Mouse (Mus musculus) embryo, embryonic 9.5 days (tissue): Measurements from ENCODE around the gene Psme2.

Source experiments
- DNase-seq: peaks from one replicate; pipeline ENCODE4 v3.0.0-alpha.2; 2017; ENCODE audit errors: extremely low spot score

The Psme2 gene

DNA sequence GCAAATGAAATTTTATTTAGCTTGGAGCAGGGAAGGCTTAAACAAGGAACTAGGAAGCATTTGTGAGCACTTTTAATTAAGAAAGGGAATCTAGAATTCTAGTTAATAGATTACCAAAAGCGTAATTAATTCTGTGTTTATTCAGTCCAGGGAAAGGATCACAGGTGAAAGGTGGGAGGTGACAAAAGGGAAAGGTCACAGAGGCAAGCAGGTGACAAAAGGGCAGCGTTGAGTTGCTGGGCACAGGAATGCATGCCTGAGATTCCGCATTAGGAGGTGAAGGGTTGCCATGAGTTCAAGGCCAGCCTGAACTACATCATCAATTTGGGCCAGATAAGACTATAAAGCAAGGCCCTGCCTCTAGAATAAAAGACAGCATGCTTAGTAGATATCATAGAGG lies 23.4 kb downstream of the Psme2 start:
- DNase-seq = no peak

DNA sequence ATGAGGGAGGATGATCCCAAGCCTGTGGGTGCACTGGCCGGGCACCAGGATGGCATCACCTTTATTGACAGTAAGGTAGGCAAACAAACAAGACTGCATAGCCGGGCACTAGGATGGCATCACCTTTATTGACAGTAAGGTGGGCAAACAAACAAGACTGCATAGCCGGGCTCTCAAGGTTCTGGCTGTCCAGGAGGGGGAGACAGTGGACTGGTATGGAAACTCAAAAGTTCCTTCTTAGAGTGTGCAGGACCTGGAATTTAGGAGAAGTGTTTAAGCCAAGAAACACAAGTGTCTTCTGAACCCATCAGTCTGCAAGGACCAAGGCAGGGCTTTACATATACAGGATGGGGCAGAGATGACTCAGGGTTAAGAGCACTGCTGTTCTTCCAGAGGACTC lies 25.2 kb downstream of the Psme2 start:
- no peak for DNase-seq

DNA sequence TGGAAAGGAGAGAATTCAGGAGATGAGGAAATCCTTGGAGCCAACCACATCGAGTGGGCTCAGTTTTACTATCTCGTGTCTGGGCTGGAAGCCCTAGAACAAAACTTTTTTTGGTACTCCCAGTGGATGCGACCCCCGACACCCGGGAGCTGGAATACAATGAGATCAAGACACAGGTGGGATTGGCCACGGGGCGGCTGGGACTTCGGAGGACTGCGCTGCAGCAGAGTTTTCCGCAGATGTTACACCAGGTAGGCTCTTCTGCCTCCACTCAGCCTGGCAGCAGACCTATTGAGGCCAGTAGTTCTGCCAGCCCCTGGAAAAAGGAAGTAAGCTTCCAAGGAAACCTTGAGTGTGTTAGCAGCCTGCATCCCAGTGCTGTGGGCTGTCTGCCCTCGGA lies 27.7 kb downstream of the Psme2 start:
- DNase-seq = no peak

DNA sequence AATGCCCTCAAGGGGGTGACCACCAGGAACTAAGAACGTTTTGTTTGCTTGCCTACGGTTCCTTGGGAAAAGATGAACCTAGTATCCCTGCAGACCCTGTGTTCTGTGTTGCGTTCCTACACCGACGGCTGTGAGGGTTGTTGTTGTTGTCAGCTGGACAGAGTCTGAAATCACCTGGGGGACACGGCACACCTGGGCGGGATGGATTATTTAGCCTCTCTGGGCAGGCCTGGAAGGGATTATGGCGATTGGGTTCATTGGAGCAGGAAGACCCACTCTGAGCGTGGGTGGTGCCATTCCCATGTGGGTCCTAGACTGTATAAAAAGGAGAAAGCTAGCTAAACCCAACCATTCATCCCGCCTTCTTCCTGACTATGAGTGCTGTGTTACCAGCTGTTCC lies 29.1 kb downstream of the Psme2 start:
- DNase-seq = no peak

DNA sequence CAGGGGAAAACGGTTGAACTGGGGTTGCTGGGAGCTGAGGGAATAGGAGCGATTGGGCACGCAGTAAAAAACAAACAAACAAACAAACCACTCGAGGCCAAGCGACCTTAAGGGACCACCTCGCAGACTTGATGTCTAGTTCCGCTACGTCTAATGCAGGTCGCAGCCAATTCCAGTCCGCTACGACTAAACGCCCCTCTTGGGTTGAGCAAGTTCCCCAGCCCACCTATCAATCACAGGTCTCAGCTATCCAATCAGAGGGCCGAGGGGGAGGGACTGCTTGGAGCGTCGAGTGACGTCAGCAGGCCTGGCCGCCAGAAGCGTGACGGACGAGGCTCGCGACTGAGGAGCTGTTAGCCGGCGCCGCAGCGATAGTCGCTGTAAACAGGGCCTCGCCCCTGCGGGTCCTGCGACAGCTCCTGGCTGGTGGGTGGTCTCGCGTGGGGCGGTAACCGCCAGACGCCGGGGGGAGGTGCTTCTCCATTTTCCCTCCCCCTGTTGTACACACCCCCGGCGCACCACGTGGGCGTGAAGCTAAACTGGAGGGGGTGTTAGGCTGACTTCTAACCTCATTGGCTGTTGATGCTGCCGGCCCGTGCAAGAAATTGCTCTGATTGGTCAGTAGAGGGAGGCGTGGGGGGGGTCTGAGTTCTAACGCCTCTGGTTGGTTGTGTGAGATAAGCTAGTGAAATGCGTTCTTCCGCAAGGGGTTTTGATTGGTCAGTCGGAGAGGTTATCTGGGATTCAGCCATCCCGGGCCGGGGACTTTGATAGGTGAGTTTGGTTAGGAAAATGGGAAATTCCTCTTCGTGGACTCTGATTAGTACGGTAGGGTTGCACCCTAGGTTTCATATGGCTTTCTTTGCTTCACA lies 30.5 kb downstream of the Psme2 start, which contains the start of gene A730061H03Rik:
TSS of gene A730061H03Rik (minus strand) at position 205 of the 872 bp plus-strand sequence.
- DNase-seq = peak; percentile 99

DNA sequence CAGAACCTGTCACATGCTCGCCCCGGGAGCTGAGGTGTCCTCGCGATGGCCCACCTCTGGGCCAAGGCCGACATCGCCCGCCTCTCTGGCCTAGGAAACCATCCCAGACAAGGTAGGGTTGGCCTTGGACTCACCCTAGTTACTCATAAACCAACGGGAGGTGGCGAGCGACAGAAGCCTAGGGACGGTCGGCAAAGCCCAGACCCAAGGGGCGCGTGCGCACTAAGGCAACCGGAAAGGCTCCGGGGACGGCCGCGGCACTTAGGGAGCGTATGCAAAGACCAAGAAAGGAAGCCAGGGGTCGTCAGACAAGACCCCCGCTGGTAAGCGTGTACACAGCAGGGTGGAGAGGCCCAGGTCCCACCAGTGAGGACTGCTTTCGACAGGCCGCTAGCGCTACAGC lies 31.1 kb downstream of the Psme2 start, which contains the start of gene Dcaf11:
TSS of gene Dcaf11 (plus strand) at position 208 of the 403 bp plus-strand sequence.
- DNase-seq = peak; percentile 93

DNA sequence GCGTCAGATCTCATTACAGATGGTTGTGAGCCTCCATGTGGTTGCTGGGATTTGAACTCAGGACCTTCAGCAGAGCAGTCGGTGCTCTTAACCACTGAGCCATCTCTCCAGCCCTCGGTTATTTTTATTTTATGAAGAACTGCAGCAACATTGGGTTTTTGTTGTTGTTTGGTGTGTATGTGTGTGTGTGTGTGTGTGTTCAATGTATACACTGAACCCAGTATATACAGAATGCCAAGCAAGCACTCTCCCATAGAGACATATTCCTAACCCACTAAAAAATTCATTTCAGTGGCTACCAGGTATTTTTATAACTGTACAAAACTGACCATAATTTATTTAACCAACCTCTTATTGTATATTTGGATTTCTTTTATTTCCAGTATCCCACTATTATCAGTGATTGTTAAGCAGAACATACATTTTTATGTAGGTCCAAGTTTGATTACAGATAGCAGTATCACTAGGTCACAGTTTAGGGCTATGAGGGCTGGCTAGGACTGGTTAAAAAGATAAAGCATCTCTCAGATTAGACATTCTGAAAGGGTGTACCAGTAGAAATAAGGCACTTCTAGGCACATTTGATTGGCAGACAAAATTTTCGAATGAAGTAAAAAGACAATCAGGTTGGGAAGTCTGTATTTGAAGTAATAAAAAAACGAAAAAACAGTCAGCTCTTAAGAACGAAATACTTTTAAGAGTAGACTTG lies 32.0 kb downstream of the Psme2 start:
- no peak for DNase-seq

DNA sequence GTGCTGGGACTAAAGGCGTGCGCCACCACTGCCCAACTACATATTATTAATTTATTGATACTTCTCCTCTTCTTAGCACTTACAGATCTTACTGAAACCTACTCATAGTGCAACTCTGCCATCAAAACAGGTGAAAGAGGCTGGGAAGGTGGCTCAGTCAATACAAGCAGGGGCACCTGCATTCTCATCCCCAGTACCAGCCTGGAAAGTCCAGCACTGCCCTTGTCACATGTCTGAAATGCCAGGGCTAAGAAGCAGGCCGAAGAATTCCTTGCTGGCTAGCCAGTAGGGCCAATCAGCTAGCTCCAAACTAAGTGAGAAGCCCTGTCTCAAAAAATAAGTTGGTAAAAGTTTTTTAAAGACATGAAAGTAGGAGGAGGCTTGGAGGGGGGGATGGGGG lies 33.3 kb downstream of the Psme2 start:
- no peak for DNase-seq

DNA sequence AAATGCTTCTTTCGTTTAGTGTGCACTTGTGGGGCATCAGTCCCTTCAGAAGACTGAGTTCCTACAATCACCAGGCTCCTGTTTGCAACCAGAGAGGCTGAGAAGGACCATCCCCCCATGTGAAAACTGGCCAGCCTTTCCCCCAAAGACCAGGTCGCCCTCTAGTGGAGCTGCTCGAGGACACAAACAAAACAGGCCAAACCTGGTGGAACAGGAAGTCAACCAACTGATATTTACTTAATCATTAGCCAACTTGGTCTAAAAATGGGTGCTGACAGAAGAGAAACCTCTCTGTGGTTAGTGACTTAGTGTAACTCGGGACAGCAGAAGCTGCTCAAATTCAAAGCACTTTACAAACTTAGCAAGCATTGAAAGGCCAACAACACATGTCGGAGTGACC lies 33.9 kb downstream of the Psme2 start:
- DNase-seq = peak; percentile 64

DNA sequence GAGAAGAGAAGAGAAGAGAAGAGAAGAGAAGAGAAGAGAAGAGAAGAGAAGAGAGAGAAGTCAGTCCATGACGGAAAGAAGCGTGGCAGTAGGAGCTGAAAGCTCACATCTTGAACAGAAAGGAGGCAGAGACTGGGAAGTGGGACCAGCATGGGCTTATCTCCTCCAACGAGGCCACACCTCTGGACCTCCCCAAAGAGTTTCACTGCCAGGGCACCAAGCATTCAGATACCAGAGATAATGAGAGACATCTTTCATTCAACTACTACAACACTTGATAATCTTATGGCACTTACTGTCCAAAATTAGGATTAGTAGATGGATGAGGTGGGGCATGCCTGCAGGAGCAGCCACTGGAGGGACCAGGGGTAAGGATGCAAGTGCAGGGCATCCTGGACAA lies 35.1 kb downstream of the Psme2 start:
- no peak for DNase-seq

DNA sequence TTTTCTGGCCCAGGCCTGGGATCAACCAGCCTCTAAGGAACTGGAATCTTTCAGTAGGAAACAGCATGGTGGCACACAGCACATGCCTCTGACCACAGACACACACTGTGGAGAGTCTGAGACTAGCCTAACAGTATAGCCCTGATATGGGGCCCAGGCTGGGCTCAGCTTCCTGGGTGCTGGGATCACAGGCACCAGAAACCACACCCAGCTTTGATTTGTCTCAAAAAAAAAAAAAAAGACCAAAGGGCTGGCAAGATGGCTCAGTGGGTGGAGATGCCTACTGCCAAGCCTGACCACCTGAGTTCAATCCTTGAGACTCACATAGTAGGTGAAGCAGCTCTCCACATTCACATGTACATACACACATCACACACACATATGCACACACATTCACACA lies 36.3 kb downstream of the Psme2 start:
- no peak for DNase-seq

DNA sequence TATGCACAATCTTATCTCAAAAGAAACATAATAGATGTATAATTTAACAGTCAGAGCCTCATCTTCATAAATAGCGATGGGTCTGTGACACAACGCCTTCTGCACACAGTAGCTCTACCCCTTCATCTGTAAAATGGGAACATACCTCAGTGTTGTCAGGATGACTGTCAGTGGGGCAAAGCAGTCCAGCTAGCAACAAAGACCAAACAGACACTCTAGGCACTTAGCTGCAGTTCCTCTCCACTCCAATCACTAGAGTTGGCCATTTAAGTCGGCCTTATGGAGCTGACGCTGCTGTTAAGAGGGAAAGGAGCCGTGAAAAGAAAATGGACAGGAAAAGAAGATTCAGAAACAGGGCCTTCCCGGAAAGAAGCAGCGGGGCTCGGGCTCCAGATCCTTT lies 39.1 kb downstream of the Psme2 start:
- no peak for DNase-seq

DNA sequence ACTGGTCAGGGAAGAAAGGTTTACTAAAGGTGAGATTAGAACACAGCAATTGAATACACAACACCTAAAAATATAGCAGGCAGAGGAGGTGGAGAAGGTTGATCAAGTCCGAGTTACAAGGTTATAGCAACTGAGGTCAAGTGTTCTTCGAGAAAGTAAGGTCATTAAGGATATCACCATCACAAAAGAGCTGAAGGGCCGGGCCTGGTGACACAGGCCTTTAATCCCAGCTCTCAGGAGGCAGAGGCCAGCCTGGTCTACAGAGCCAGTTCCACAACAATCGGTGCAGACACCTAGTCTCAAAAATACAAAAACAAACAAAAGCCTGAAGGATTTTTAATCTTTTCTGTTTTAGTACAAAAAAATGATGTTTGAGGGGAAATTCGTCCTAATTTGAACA lies 39.6 kb downstream of the Psme2 start:
- no peak for DNase-seq

DNA sequence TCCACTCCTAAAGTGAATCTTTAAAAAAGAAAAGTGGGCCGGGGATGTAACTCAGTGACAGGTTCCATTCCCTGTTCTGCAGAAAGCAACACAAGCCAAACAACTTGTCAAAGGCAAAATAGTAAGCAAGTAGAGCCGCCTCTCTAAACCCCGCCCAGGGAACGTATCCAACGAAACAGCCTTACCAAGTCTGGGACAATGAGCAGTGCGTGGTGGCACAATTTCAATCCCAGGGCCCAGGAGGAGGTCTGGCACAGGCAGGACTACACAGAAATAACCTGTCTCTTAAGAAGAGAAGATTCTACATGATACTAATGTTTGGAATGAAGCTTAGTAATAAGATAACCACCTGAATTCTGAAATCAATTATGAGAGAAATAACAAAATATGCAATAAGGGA lies 40.7 kb downstream of the Psme2 start:
- no peak for DNase-seq

DNA sequence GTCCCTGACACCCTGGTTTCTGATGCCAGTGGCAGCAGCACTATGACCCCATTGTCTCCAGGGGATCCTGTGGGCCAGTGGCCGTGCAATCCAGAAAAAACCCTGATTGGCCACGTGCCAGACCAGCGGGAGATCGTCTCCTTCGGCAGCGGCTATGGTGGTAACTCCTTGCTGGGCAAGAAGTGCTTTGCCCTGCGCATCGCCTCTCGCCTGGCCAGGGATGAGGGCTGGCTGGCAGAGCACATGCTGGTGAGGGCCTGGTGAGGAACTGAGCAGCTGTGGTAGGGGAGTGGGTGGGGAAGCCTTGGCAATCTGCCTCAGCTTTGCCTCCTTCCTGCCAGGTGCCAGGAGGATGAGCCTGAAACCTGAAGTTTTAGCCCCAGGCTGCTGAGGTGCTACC lies 46.6 kb downstream of the Psme2 start:
- DNase-seq = no peak

DNA sequence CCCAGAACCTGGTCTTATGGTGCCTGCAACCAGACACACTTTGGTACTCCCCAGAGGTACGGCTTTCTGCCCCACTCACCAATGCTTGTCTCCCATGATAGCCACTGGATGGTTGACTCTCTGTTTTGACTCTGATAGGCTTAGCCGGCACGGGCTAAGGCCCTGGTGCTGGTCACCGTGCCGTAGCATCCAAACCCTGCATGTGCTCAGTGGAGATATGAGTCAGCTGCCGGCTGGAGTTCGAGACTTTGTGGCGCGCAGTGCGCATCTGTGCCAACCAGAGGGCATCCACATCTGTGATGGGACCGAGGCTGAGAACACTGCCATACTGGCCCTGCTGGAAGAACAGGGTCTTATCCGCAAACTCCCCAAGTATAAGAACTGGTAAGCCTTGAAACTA lies 48.6 kb downstream of the Psme2 start:
- DNase-seq = no peak

DNA sequence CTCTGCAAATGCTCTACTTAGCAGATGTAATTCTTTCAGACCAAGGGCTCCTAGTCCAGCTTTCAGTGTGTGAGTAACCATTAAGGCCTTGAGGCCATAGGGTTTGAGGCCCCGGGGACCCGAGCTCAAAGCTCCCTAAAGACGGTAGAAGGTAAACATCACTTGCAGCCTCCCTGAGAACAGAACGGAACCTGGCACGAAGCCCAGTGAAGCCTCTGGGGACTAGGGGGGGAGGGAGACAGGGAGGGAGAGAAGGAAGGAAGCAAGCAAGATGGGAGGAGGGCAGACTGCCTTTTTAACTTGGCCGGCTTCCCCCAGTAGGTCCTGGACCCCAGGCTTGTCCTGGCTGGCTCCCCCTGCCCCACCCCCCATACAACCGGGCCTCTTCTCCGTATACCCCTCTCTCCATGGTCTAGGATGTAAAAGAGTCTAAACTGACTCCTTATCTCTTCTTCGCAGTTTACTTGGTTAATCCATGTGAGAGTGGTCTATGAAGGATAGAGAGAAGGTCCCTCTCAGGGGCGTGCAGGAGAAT lies 50.1 kb downstream of the Psme2 start:
- no peak for DNase-seq

DNA sequence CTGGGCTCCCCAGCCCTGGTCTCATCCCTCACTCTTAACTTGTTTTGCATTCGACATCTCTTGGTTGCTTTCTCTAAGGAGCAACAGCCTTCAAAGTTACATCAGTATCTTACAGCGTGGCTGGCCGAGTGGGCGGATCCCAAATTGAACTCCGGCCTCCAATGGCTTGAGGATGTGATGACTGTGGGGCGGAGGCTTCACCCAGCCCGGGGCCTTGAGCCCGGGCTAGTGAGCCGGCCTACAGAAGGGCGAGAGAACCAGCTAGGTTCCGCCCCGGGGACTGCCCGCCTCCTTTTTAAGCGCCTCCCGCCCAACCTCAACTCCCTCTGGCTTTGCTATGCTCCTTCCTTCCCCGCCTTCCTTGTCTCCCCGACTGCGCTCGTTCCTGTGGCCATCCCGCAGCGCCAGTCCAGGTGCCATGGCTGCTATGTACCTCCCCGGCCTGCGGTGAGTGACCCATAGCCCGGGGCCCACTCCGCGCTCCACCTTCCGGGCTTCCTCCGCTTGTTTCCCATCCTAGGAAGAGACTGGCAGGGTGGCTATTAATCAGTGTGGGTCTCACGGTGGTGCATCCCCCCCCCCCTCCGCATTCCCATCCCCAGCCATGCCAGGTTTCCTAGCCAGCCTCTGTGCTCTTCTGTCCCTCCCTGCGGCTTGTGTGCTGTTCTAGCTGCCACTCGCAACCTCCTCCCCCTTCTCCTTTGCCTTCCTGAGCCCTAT lies 50.7 kb downstream of the Psme2 start, which contains the start of gene Pck2:
TSS of gene Pck2 (plus strand) at position 200 of the 720 bp plus-strand sequence.
- peak; percentile 83 for DNase-seq
